Mouse (Mus musculus) adipocyte (in vitro differentiated cells): ENCODE data around the gene Exoc3.

Experiments used
- DNase-seq: peaks from one replicate; pipeline ENCODE4 v3.0.0-alpha.2; 2016; ENCODE audit warnings: low spot score

Gene Exoc3

GRCm38 (mm10) chr13:74208317-74208985 is at the start of gene Exoc3:
Exoc3 (minus strand) TSS chr13:74208732.
- DNase-seq: peak; percentile 91

- DNase-seq: peak; percentile 29
These were observed 38.0 kb upstream of the Exoc3 start for GRCm38 (mm10) chr13:74246494-74246893.

GRCm38 (mm10) chr13:74245899-74246231 is 37.3 kb upstream of the Exoc3 start:
- no peak for DNase-seq

GRCm38 (mm10) chr13:74245214-74245898 is 36.8 kb upstream of the Exoc3 start:
- DNase-seq: peak; percentile 74

- DNase-seq: no peak
These were observed 29.0 kb upstream of the Exoc3 start for GRCm38 (mm10) chr13:74237574-74237973.

GRCm38 (mm10) chr13:74220659-74221058 is 12.1 kb upstream of the Exoc3 start:
- no peak for DNase-seq

- DNase-seq: no peak
These were observed 9.9 kb upstream of the Exoc3 start for GRCm38 (mm10) chr13:74218441-74218840.

GRCm38 (mm10) chr13:74208986-74209345 is 434 bp upstream of the Exoc3 start:
- DNase-seq: no peak

- no peak for DNase-seq
These were observed 12.1 kb downstream of the Exoc3 start for GRCm38 (mm10) chr13:74196451-74196850.

GRCm38 (mm10) chr13:74192613-74193012 is 15.9 kb downstream of the Exoc3 start:
- peak; percentile 48 for DNase-seq

- DNase-seq: no peak
These were observed 25.4 kb downstream of the Exoc3 start for GRCm38 (mm10) chr13:74183011-74183695.

GRCm38 (mm10) chr13:74172036-74172435 is 36.5 kb downstream of the Exoc3 start:
- no peak for DNase-seq

GRCm38 (mm10) chr13:74169446-74170164 is 38.9 kb downstream of the Exoc3 start:
- no peak for DNase-seq

- no peak for DNase-seq
These were observed 41.0 kb downstream of the Exoc3 start for GRCm38 (mm10) chr13:74167492-74167891.

- no peak for DNase-seq
These were observed 41.5 kb downstream of the Exoc3 start for GRCm38 (mm10) chr13:74167057-74167413.

- no peak for DNase-seq
These were observed 42.0 kb downstream of the Exoc3 start for GRCm38 (mm10) chr13:74166348-74167056.

- DNase-seq: no peak
These were observed 61.2 kb downstream of the Exoc3 start for GRCm38 (mm10) chr13:74147327-74147726.

- DNase-seq: no peak
These were observed 62.4 kb downstream of the Exoc3 start for GRCm38 (mm10) chr13:74145983-74146622.

- DNase-seq: no peak
These were observed 64.2 kb downstream of the Exoc3 start for GRCm38 (mm10) chr13:74144120-74144884.

GRCm38 (mm10) chr13:74143282-74143681 is 65.2 kb downstream of the Exoc3 start:
- DNase-seq: no peak

GRCm38 (mm10) chr13:74140793-74141192 is 67.7 kb downstream of the Exoc3 start:
- DNase-seq: no peak
